Mouse (Mus musculus) limb, embryonic 13.5 days (tissue): ENCODE results near the gene Prps2. TPM values are rescaled to one million over a fixed set of nuclear protein-coding genes. Genes with fewer than 3 reads are reported as not detected.
"Not testable (repeated sequence)": the region's sequence is repeated elsewhere in the genome, so short reads cannot be mapped to it uniquely, and the experiment has no call there.

ENCODE experiments used
- ATAC-seq: fragments of 200-750 bp; cut with Nextera tagmentation; 2 replicates; pipeline ENCODE4 v1.8.0; 2017; ENCODE audit warnings: low read depth, moderate number of reproducible peaks, moderate TSS enrichment; ENCODE audit not compliant: low FRiP score
- H3K27ac ChIP-seq: fragments of 300-500 bp; sonication (generic); 2 replicates; pipeline ENCODE4 v1.5.1; 2015; ENCODE audit warnings: inconsistent platforms, mild to moderate bottlenecking, moderate library complexity
- H3K27me3 ChIP-seq: fragments of 300-500 bp; sonication (generic); 2 replicates; pipeline ENCODE4 v1.6.1; 2015; ENCODE audit warnings: mild to moderate bottlenecking, inconsistent platforms
- H3K36me3 ChIP-seq: fragments of 300-500 bp; sonication (generic); 2 replicates; pipeline ENCODE4 v1.6.1; 2015; ENCODE audit warnings: inconsistent platforms, mild to moderate bottlenecking, moderate library complexity
- H3K4me1 ChIP-seq: fragments of 300-500 bp; sonication (generic); 2 replicates; pipeline ENCODE4 v1.6.1; 2015; ENCODE audit warnings: inconsistent platforms
- H3K4me2 ChIP-seq: fragments of 300-500 bp; sonication (generic); replicated peaks from 2 replicates; pipeline ENCODE4 v1.6.1; 2015; ENCODE audit warnings: inconsistent platforms, mild to moderate bottlenecking, moderate library complexity
- H3K4me3 ChIP-seq: fragments of 300-500 bp; sonication (generic); 2 replicates; pipeline ENCODE4 v1.5.1; 2015; ENCODE audit warnings: moderate library complexity, mild to moderate bottlenecking, inconsistent platforms
- H3K9ac ChIP-seq: fragments of 300-500 bp; sonication (generic); 2 replicates; pipeline ENCODE4 v1.6.1; 2015; ENCODE audit warnings: mild to moderate bottlenecking, inconsistent platforms
- H3K9me3 ChIP-seq: fragments of 300-500 bp; sonication (generic); 2 replicates; pipeline ENCODE4 v1.6.1; 2016; ENCODE audit warnings: inconsistent platforms
- WGBS: fragments of 180-500 bp; shearing (Covaris S2); methylation state at CpG from one replicate; pipeline ENCODE4 v1.1.7; 2015; 5-methylcytosine and 5-hydroxymethylcytosine counted together
- polyA plus RNA-seq: library from polyadenylated mRNA; unstranded; fragments of >200 nt; fragmentation: Nextera tagmentation; extraction: Ambion mirVana; gene quantifications from 2 replicates; pipeline ENCODE4 v1.2.1, GENCODE M21; 2015

Gene Prps2
- polyA plus RNA-seq, 1 experiment from 2014 or later: 13.9 TPM

DNA sequence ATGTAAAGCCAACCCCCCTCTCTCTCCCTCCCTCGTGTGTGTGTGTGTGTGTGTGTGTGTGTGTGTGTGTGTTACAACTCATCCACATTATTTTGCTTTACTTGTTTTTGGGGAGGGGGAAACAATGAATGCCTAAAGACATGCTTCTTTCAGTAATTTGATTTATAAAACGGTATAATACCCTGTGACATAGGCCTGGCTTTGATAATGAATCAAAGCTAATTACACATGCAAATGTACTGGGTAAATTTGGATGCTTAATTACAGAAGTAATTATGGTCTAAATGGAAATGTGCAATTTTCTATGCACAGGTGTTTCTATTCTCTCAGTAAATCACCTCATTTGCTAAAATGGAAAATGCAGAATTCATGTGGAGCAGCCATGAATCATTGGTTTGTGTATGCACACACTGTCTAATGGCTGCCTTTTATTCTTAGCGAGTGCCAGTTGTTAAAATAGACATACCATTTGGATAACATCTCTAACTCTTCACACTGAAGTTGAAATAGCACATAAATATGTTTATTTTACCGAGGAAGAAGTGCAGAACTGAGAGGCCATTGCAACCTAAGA, 61.2 kb downstream of the Prps2 start:
- 66% methylated on average over 4 of the region's 4 CpGs for WGBS

DNA sequence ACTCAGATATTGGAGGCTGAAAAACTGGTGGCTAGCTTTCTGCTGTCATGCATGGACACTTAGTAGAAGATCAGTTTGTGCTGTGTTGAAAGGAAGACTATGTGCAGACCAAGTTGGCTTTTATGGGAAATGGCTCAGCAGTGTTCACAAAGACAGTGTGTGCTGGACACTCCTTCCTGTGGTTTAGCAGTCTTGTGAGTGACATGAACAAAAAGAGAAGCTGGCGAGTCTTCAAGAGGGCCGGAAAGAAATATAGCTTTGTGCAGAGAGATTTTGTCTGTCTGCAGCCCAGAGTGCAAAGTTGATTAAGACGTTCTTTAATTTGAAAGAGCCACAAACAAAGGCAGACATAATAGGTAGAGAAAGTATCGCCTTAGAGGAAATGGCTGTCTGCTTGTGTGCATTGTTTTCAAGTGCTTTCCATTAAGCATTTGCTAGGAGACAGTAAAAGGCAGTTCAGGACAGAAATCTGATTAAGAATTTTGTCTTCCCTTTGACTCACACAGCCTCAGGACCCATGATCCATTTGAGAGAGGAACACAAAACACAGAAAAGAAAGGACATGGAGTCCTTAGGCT, 63.6 kb downstream of the Prps2 start:
- no peak overlapping the region for H3K9ac ChIP-seq
- H3K27ac ChIP-seq: no peak overlapping the region
- no peaks in the 10 kb centered on the region for H3K36me3 ChIP-seq
- H3K4me2 ChIP-seq: no peak overlapping the region
- H3K4me3 ChIP-seq: no peak overlapping the region
- no peaks in the 10 kb centered on the region for H3K4me1 ChIP-seq
- no peaks in the 10 kb centered on the region for H3K9me3 ChIP-seq
- peaks cover 29% of the 10 kb centered on the region; the same call in 1 of the 2 replicates for H3K27me3 ChIP-seq
- WGBS: 73% methylated on average over 4 of the region's 4 CpGs
- ATAC-seq: no peak

More for the DNA sequence above, 61.2 kb downstream of the Prps2 start:
- Histone ChIP-seq H3K27me3 (peaks cover 24% of the 10 kb centered on the region; the same call in 1 of the 2 replicates), H3K4me1 (no peaks in the 10 kb centered on the region), H3K9ac (no peak overlapping the region), H3K36me3 (no peaks in the 10 kb centered on the region), H3K9me3 (no peaks in the 10 kb centered on the region), H3K4me2 (no peak overlapping the region), H3K27ac (no peak overlapping the region), H3K4me3 (no peak overlapping the region)
- ATAC-seq: no peak

DNA sequence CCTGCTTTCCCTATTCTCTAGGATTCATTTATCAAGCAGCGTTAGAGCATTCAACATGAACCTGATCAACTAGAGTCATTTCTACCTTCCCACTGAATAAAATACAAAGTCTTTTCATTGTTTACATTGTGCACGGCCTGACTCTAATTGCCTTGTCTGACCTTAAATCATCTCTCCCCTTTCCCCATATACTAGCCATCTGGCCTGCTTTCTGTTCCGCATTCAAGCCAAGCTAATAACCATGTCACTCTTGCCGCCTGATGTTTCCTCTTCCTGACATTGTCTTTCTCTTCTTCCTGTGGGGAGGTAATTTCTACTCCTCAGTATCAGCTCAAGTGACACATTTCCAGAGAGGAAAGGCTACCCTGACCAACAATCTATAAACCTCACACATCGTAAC, 66.8 kb downstream of the Prps2 start:
- 62% methylated on average over 5 of the region's 5 CpGs for WGBS
- no peak overlapping the region for H3K27ac ChIP-seq
- peaks cover 34% of the 10 kb centered on the region; the same call in 1 of the 2 replicates for H3K27me3 ChIP-seq
- ATAC-seq: no peak
- no peak overlapping the region for H3K4me2 ChIP-seq
- no peaks in the 10 kb centered on the region for H3K4me1 ChIP-seq
- no peaks in the 10 kb centered on the region for H3K9me3 ChIP-seq
- no peaks in the 10 kb centered on the region for H3K36me3 ChIP-seq
- H3K4me3 ChIP-seq: no peak overlapping the region
- H3K9ac ChIP-seq: no peak overlapping the region

DNA sequence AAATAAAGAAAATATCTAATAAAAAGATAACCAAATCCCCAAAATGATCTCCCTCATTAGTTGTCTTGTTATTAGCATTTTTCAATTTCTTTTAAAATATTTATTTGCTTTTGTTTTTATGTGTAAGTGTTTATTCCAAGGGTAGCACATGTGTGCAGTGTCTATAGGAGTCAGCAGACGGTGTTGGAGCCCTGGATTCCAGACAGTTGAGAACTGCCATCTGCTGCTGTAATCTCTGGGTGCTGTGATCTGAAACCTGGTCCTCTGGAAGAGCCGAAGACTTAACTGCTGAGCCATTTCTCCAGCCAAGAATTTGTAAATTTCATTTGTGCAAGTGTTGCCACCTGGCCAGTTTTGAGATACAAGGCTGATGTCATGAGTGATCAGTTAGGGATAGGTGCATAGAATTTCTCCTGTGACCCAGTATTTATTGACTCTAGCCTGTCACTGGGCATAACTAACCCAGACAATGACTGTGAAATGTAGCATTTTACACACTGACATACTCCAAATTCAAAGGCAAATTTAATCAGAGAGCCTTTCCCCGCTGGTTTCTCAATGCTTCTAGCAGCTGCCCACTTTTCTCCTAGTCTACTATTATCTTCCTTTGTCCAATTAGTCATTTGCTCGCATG, 67.3 kb downstream of the Prps2 start:
- no peak overlapping the region for H3K9ac ChIP-seq
- H3K27ac ChIP-seq: no peak overlapping the region
- no peaks in the 10 kb centered on the region for H3K36me3 ChIP-seq
- no peak overlapping the region for H3K4me2 ChIP-seq
- 68% methylated on average over 4 of the region's 4 CpGs for WGBS
- peaks cover 30% of the 10 kb centered on the region; the same call in 1 of the 2 replicates for H3K27me3 ChIP-seq
- H3K4me1 ChIP-seq: no peaks in the 10 kb centered on the region
- no peak overlapping the region for H3K4me3 ChIP-seq
- no peaks in the 10 kb centered on the region for H3K9me3 ChIP-seq
- ATAC-seq: no peak

DNA sequence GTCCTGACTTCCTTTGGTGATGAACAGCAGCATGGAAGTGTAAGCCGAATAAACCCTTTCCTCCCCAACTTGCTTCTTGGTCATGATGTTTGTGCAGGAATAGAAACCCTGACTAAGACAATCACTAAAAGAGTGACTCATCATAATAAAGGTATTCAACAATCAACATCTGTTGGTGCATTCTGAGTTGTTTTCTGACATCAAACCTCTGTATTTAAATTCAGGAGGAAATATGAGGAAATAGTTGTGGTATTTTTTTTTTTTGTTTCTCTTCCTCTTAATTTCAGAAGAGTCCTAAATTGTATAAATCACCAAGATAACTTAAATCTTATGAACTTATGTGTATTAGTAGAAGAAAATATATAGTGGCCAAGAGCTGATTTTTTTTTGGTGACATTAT, 80.5 kb downstream of the Prps2 start:
- not testable (repeated sequence) for H3K36me3 ChIP-seq, H3K4me3 ChIP-seq, H3K4me2 ChIP-seq, H3K27me3 ChIP-seq, ATAC-seq, H3K9ac ChIP-seq, H3K4me1 ChIP-seq, H3K27ac ChIP-seq, H3K9me3 ChIP-seq
- WGBS: 88% methylated on average over 1 of the region's 1 CpGs

Other genes starting within 250 kb of the Prps2 start
- 2,298 and 2,371 TPM in 2 replicates for gene Tmsb4x, start 173.4 kb downstream of the Prps2 start, polyA plus RNA-seq
- gene Tlr8, start 118.4 kb downstream of the Prps2 start, polyA plus RNA-seq: 0.14 and 0.46 TPM in 2 replicates
- gene Tlr7, start 52.2 kb downstream of the Prps2 start, polyA plus RNA-seq: 0.59 and 1.3 TPM in 2 replicates